Mouse (Mus musculus) heart, adult 18-20 months (tissue): Measurements from ENCODE around the gene Arhgef33. TPM values are rescaled to one million over a fixed set of nuclear protein-coding genes. Genes with fewer than 3 reads are reported as not detected.

Experiments
- DNase-seq, 2 experiments: peaks; one replicate each; pipeline ENCODE4 v3.0.0; 2021 to 2022; ENCODE audit warnings: mixed read lengths in 1 of 2
- total RNA-seq, 2 experiments: library from RNA; stranded (reverse); gene quantifications; 2 replicates each; pipeline ENCODE4 v1.2.3; 2021

The Arhgef33 gene
- total RNA-seq, 2 experiments from 2014 or later, result 0.44 TPM; not detected in 1

DNA sequence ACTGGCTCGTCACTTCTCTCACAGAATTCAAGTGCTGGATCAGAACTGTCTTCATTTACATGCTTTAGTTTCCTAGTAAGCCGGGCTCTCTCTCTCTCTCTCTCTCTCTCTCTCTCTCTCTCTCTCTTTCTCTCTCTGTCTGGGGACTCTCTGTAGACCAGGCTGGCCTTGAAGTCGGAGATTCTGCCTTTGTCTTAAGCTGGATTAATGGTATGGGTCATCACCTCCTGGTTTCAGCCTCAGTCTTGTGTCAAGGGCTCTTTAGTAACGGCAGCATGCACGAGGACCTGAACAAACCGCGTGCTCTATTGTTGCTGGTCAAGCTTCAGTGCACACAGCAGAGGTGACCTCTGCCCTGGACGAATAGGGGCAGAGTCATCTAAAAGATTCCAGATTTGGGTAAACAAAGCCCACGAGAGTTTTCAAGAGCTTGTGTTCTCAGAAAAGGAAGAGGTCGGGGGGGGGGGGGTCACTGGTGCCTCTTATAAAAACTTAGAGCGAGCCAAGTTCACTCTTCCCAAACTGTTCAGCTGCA, 39.5 kb downstream of the Arhgef33 start:
- no peak for DNase-seq

DNA sequence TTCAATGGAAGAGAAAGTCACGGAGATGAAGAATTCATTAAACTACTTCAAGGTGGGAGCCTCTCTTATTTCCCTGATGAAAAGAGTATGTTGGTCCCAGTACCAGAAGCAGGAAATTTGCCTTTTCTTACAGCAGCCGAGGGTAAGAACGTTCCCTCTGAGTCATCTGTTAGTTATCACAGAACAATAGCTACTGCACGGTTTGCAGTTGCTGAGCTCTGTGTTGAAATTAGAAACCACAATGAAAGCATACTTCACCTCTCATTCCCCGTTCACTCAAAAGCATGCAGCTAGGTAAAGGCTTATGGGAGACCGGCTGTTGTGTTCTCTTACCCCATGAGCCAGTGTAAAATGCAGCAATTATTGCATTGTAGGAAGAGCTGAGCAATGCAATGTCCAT, 40.0 kb downstream of the Arhgef33 start:
- no peak for DNase-seq

DNA sequence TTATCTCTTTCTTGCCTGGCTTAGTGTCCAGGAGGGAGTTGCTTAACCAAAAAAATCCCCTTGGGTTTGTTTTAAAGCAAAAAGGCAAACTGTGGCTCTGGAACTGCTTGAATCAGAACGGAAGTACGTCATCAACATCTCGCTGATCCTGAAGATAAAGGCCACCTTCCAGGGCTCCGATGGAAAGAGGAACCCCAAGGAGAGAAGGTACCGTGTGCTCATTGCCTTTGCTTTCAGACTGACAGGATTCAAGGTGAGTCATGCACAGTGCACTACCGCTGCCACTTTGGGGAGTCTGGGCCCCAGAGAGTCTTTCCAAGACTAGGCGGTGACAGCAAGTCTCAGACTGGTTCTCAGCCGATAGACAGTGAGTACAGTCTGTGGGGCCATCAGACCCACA, 53.0 kb downstream of the Arhgef33 start:
- no peak for DNase-seq

DNA sequence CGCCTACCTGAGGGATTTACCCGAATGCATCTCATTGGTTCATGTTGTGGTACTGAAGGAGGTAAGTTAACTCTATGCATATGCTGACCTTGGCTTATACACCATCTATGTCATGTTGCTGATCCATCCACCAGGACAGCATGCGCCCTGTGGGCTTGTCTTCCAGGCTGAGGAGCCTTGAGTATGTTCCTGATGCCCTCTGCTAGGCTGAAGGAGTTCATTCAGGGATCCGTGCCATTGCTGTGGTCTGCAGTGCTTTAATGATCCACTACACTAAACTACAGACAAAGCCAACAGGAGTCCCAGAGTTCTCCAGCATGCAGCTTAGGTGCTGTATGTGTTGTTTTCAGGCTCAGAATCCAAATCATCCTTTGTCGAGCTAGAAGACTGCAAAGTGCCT, 60.1 kb downstream of the Arhgef33 start:
- DNase-seq, result no peak

DNA sequence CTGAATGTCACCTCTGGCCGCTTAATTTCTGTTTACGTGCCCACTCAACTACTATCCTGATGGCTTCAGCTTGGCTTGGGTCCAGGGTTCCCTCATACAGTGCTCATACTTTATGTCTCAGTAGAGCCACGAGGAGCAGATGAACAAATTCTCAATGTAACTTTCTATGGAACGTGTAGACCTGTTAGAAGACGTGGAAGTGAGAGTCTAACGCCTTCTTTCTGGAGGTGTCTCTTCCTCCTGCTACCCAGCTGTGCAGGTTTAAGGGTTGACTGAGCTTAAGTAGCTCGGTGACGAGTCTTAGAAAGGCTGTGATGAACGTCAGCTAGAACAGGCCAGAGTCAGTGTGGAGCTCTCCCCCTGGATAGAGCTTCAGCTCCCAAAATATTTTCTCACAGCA, 61.4 kb downstream of the Arhgef33 start:
- DNase-seq, result no peak

DNA sequence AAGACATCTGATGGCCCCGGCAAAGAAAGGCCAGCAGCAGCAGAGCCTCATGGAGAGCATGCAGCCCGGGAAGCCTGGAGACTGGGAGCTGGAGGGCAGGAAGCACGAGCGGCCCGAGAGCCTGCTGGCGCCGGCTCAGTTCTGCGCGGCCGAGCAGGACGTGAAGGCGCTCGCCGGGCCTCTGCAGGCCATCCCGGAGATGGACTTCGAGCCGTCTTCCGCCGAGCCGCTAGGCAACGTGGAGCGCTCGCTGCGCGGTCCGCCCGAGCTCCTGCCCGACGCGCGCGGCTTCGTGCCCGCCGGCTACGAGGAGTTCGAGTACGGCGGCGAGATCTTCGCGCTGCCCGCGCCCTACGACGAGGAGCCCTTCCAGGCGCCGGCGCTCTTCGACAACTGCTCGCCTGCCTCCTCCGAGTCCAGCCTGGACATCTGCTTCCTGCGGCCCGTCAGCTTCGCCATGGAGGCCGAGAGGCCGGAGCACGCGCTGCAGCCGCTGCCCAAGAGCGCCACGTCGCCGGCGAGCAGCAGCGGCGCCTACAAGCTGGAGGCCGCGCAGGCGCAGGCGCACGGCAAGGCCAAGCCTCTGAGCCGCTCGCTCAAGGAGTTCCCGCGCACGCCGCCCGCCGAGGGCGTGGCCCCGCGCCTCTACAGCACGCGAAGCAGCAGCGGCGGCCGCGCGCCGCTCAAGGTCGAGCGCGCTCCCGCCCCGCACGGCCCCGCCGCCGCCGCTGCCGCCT, 66.0 kb downstream of the Arhgef33 start, which contains the start of gene Gm10190:
Gm10190 (minus strand) TSS at position 553 of the 737 bp plus-strand sequence.
- peak; percentile 84 to 94 for DNase-seq

DNA sequence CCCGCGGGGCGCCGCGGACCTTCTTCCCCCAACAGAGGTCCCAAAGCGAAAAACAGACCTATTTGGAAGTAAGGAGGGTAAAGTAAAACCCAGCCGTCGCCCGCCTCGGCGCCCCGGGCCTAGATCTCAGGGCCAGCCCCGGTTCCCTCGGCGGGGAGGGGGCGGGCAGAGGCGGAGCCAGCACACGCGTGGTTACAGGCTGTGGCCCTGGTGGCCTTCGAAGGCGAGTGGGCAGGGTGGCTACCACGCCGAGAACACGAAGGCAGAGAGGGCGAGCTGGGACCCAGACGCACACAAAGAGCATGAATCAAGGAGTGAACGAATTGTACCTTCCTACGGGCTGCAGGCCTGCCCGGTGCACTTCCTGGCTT, 66.5 kb downstream of the Arhgef33 start:
- DNase-seq, result no peak

DNA sequence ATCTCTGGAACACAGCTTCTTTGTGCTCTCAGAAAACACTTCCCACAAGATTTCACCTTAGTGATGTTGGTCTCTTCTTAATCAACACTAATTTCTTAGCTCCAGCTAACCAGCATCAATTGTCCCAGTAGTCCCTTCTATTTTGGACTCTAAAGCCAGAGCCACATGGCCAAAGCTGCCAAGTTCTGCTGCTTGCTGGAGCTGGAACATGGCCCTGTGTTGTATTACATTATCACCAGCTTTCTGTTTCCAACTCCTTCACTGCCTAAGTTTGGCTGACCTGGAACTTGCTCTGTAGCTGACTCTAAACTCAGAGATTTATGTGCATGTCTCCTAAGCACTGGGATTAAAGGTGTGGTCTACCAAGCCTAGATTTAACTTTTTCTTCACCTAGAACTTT, 71.2 kb downstream of the Arhgef33 start:
- peak; percentile 51 to 55 for DNase-seq

DNA sequence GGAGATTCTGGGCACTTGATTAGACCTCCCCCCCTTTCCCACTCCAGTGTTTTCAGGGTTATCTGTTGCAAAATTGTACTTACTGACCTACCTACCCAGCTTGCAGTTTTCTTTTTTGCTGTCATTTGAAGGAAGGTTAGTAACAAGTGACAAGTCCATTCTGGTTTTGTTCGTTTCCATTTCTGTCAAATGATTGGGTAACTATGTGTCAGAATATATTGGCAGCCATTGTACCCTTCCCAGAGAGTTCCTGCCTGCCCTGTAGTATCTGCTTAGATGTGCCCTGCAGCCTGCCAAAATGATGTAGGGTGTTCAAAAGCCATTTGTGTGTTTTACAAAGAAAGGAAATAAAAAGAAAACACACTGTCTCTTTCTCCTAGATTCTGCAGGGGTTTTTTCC, 78.5 kb downstream of the Arhgef33 start:
- DNase-seq, result no peak

DNA sequence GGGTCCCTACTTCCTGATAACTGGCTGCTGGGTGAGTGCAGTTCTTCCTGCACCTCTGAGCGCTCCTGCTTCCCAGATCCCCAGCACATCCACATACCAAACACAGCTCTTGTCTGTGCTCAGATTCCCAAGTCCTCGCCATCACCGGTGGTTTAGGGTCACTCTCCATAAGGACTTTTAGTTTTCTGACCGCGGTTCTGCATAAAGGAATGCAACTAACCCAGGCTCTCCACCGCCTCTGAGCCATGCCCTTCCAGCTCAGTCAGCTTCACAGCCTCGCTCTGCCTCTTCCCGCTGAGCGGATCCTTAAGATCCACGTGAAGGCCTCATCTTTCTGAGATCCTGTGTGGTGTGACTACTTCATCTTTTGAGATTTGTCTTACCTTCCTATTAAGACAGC, 82.8 kb downstream of the Arhgef33 start:
- DNase-seq, result no peak

DNA sequence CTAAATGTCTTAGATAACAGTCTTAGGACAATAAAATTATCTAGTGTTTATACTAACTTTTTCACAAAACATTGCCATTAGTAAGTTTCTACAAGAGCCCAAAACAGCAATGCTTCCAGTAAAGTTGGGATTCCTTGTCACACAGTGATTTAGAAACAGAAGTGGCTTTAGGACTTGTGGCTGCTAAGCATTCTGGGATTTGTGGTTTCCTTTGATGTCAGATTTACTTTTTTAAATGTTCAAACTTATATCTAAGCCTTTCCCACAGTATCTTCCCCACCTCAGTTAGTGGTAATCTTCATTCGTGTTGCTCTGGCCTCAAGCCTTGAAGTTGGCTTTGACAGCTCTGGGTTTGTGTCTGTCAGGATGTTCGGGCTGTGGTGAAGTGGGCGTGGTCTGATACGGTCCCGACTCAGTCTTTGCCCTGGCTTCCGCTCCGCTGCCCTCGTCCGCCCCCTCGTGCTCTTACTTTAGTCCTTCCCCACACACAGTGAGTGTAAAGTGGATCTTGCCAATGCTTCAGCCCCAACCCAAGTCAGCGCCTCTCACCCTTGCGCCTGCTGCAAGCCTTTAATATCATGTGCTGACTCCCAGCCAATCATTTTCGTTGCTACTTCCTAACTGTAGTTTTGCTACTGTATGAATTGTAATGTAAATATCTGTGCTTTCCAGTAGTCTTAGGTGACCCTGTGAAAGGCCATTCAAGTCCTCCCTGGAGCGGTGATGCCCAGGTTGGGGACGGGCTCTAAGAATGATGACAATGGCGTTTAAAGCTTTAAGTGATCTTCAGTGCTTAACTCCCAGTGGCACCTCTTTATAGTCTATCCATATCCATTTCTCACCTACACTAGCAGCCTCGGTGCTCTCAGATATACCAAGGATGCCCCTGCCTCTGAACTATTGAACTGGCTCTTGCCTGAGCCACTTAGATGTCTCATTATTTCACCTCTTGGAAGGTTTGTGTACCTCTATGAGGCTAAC, 84.5 kb downstream of the Arhgef33 start:
- peak; percentile 60 to 62 for DNase-seq

DNA sequence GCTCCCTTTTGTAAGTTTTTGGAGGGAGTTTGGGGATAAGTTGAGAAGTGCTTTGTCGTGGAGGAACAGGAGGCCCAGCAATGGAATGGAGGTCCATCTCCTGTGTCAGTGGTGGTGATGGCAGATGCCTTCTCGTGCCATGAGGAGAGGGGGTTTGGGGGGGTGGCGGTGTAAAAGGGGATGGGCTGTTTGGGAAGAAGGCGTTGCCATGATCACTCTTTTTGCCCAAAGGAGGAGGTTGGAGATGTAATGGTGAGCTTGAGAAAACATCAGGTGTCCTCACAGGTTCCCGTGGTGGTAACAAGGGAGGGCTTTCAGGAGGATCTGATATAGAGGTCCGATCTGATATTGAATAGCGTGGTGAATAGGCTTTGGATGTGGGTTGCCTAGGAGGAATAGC, 91.0 kb downstream of the Arhgef33 start:
- no peak for DNase-seq

DNA sequence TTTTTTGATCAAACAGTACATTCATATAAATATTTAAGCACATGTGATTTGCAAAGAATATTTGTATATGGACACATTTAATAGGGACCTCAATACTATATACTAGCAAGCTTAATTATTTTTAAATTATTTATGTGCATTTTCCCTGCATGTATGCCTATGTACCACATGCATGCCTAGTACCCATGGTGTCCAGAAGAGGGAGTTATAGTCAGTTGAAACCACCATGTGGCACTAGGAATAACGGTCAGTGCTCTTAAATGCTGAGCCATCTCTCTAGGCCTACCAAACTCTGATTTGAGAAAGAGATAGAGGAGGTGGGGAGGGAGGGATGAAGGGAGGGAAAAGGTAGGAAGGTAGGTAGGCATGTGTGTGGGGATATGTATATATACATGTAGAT, 104.0 kb downstream of the Arhgef33 start:
- DNase-seq, result no peak

DNA sequence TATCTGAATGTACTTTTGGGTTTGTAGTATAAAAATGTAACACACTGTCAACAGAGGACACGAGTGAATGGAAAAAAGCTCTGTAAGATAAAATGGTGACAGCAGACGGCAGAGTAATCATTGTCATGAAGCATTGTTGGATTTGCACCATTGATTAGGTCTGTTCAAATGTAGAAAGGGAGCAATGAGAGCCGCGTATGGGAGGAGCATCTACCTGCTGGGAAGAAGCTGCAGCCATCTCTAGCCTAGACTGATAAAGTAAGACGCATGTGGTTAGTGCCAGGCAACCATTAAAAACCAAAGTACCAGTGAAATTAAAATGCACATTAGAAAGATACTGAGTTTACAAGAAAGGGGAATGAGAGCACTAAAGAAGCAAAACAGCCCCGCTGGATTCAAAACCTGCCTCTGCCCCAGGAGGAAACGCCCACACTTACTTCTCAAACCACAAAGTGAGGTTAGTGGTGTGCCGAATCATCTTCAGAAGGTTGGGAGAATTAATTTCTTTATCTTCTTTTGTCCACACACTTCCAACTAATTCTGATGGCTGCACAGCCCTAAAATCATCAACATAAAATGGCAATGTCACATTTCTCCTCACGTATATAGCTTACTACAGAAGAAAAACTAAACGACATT, 111.5 kb downstream of the Arhgef33 start:
- no peak for DNase-seq

DNA sequence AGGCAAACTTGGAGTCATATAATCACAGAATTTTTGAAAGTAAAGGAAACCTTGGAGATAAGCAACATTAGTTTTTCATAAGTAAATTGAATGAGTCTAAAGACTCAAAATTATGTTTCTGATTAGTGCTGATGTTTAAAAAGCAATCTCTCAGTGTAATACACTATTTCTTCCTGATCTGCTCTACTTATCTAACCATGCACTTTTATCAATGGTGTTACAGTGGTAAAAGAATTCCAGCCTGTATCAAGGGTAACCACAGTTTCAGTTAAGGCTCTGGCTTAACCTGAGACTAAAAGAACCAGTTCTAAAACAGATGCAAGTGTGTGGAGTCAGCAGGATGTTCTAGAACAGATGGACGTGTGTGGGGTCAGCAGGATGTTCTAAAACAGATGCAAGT, 113.8 kb downstream of the Arhgef33 start:
- DNase-seq, result no peak

DNA sequence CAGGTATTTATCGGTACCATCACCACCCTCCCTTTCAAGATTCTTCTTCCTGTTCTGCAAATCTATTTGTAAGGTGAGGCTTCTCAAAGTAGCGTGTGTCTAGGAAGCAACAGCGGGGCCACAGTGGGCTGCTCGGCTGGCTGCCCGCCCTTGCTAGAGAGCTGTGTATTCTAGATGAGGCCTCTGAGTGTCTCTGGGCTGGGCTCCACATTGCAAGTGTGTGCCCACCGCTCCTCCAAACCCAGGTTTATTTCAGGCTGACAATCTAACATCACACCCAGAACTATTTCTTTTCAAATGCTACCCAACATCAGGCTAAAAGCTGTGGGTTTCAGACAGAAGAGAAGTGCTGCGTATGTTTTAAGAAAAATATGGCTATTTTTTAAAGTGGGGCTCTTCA, 119.0 kb downstream of the Arhgef33 start:
- DNase-seq, result no peak

DNA sequence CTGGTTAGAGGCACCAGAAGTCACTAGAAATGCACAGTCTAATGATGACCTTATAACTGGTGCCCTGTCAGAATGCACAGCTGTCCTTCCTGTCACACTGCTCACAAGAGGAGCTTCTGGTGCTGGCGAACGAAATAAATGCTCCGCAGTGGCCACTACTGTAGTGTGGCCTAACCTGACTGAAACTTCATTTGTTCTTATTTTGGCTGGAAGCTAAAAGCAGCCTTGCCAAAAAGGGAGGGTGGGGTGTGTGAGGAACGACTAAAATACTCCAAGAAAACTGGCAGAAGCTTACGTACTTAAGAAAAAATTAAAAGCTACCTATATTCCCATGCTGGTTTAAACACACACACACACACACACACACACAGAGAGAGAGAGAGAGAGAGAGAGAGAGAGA, 119.7 kb downstream of the Arhgef33 start:
- DNase-seq, result peak; percentile 36 to 39

DNA sequence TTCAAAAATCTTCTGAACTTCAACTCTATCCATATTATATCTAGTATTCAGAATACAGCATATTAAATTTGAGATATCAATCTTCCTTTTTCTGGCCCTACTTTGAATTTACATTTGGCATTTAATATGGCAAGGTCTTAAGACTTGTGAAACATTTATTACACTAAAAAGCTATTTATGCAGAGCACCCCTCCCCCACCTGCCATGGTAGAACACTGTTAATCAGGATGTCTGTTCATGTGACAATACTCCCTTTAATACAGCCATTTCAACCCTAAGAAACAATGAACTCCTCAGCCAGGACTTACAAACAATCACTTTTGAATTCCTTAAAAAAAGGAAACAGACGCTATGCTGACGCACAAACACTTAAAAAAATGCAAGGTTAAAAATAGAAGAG, 120.8 kb downstream of the Arhgef33 start:
- DNase-seq, result peak in 1 of 2 experiments; percentile 17

DNA sequence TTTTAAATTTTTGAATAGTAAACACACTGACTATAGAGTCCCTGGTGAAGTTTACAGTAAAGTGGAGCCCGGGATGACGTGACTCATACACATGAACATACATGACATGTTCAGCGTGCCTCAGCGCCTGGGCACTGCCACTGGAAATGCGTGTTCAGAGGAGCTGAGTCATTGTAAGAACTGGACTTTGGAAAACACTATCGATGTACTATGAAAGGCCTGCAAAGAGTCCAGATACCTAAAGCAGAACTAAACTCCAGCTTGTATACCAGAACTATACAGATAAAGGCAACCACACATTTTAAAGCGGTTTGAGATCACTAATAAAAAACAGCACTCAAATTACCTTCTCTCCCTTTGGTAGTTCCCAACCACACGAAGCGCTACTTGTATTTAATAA, 124.8 kb downstream of the Arhgef33 start:
- DNase-seq, result no peak

DNA sequence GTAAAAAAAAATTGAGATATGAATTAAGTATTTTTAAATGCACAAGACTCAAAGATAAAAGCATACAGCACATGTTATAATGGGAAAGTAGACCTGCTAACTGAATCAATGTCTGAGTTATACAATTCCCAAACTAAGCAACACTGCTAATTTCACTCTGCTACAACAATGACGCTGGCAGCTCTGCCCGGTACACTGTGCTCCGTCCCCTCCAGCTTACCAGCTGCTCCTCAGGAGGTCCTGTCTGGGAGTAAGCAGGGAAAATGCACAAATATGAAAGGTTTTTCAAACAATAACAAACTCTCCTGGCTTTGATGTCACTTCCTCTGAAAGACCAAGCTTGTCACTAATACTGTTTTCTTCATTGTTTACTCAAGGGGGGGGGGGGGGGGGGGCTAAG, 127.2 kb downstream of the Arhgef33 start:
- DNase-seq, result no peak

DNA sequence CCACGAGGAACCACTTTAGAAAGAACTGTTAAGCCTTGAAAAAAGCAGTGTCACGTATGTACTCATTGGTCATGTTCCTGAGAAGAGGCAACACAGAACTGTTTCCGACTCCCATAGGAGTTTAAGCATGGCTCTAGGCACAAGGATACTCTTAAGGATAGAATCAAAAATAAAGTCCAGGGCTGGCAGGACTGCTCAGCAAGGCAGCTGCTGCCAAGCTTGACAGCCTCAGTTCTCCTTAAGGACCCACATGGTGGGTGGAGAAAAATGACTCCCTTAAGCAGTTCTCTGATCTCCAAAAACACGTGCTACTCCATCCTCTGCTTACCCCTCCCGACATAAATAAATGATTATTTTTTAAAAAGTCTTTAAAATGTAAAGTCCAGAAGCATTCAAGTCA, 128.5 kb downstream of the Arhgef33 start:
- no peak for DNase-seq

DNA sequence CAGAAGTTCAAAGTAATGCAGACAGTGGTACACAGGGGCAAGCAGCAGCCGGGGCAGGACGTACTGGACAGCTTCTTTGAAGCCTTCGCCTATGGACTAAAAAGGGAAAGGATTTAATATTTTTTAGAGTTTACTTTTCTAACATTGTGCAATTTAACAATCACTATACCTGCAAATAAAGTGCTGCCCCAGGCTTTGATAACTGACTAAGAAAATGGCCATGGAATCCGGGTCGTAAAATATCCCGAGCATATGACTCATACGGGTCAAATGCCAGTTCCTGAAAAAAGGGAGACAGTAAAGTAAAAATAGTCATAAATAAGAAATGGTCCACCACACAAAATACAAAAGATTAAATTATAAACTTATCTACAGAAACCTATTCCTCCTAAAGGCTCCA, 138.2 kb downstream of the Arhgef33 start:
- no peak for DNase-seq

DNA sequence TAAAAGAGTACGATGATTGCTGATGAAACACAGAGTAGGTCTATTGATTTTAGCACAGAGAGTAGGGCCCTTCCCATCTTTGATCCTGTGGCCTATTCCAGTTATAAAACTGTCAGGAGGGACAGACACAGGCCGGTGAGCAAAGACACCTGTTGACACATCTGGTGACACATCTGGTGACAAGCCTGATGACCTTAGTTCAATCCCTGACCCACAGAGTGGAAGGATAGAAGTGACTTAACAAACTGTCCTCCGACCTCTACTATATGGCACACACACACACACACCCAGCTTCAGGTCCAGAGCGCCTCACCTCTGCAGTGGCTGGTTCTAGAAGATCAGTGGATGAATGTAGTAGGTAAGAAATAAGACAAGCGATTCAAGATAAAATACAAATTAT, 139.3 kb downstream of the Arhgef33 start:
- DNase-seq, result no peak
